Comparison of ENCODE assay signal across 8 mouse cellular contexts in genomic region chr8:93809686-93810027, GRCm38 (mm10). TPM values are rescaled to one million over a fixed set of nuclear protein-coding genes. Genes with fewer than 3 reads are reported as not detected.
A peak's percentile ranks its signal among the peaks of the same experiment; 100 is the strongest.
DNase-seq lines count a peak whose midpoint lies in the region; ATAC-seq and TF ChIP-seq lines count a peak whose summit lies in the region.

Gene Gnao1, plus strand, starts transcription at chr8:93809966.

- H3K9me3 ChIP-seq in limb, embryonic 13.5 days, result no peaks in the 10 kb centered on the region
- no peaks in the 10 kb centered on the region for H3K9me3 ChIP-seq in stomach, postnatal 0 days (ENCODE audit: control insufficient read depth, low read length)

- peak within 1 kb of the TSS; percentile 66 for H3K4me3 ChIP-seq in limb, embryonic 13.5 days
- H3K4me3 ChIP-seq in stomach, postnatal 0 days (ENCODE audit: low read depth, low read length), result peak within 1 kb of the TSS; percentile 55

- no peak for ATAC-seq in limb, embryonic 13.5 days (ENCODE audit: low FRiP score, low read depth)
- no peak for ATAC-seq in stomach, postnatal 0 days (ENCODE audit: low FRiP score, low TSS enrichment)

- no peak for TF ChIP-seq EP300 in stomach, postnatal 0 days (optimal IDR thresholded peaks at IDR 0.05)

- intact Hi-C loops in gastrocnemius, postnatal 36 days (cut with DNase I), result loop anchor here (5.0 to 10.0 kb wide), 2 partner anchors 95 to 147 kb away; no protein-coding TSS in a partner anchor
- intact Hi-C loops in heart, postnatal 36 days (cut with DNase I), result loop anchor here (2.0 to 5.0 kb wide), 2 partner anchors 123 to 203 kb away; partner anchors contain the start of gene Amfr

- peaks cover 59% of the 10 kb centered on the region for H3K27me3 ChIP-seq in limb, embryonic 13.5 days
- H3K27me3 ChIP-seq in stomach, postnatal 0 days (ENCODE audit: control insufficient read depth, insufficient read depth, low read length), result peaks cover 2% of the 10 kb centered on the region; the same call in 1 of the 2 replicates

- H3K9ac ChIP-seq in limb, embryonic 13.5 days, result peak within 1 kb of the TSS; percentile 72
- H3K9ac ChIP-seq in stomach, postnatal 0 days (ENCODE audit: low read length), result peak within 1 kb of the TSS; percentile 68

- H3K4me2 ChIP-seq in limb, embryonic 13.5 days (replicated peaks), result peak within 1 kb of the TSS; percentile 87
- peak within 1 kb of the TSS; percentile 83 for H3K4me2 ChIP-seq in stomach, postnatal 0 days (replicated peaks; ENCODE audit: low read depth)

- WGBS in limb, embryonic 13.5 days, result 13% methylated on average over 9 of the region's 9 CpGs
- 13% methylated on average over 9 of the region's 9 CpGs for whole genome bisulfite sequencing in stomach, postnatal 0 days

- DNase-seq in gastrocnemius, postnatal 10 days, result no peak
- DNase-seq in gastrocnemius, postnatal 36 days, result no peak
- no peak for DNase-seq in urinary bladder, adult 2 months (ENCODE audit: low spot score)
- no peak for DNase-seq in urinary bladder, postnatal 14 days (ENCODE audit: low spot score)
- no peak for DNase-seq in heart, postnatal 36 days
- no peak for DNase-seq in stomach, postnatal 0 days (ENCODE audit: low spot score)
- no peak for DNase-seq in retina, embryonic 14.5 days (ENCODE audit: low spot score)

- no peak for TF ChIP-seq CTCF in stomach, postnatal 0 days (IDR thresholded peaks at IDR 0.05; ENCODE audit: low read depth)

- no peaks in the 10 kb centered on the region for H3K36me3 ChIP-seq in limb, embryonic 13.5 days
- no peaks in the 10 kb centered on the region for H3K36me3 ChIP-seq in stomach, postnatal 0 days (ENCODE audit: control insufficient read depth, insufficient read depth, low read length)

- H3K4me1 ChIP-seq in limb, embryonic 13.5 days, result peaks cover 29% of the 10 kb centered on the region
- peaks cover 2% of the 10 kb centered on the region; the same call in 1 of the 2 replicates for H3K4me1 ChIP-seq in stomach, postnatal 0 days (replicated peaks; ENCODE audit: control insufficient read depth, insufficient read depth)

- no peak within 1 kb of the TSS for H3K27ac ChIP-seq in limb, embryonic 13.5 days
- H3K27ac ChIP-seq in stomach, postnatal 0 days (replicated peaks), result peak within 1 kb of the TSS; percentile 73

RNA-seq across cellular contexts. Expression of gene Gnao1, which starts in this region (rescaled TPM):
- total RNA-seq in gastrocnemius, postnatal 10 days (2021), result 10 to 100 TPM; 10.1 to 14.9 TPM
- 1 to 10 TPM; 7.0 to 9.8 TPM for total RNA-seq in gastrocnemius, postnatal 36 days (2021)
- 45.3 and 80.5 TPM in 2 replicates for polyA plus RNA-seq in urinary bladder, adult 2 months (2012; rRNA removed)
- total RNA-seq in heart, postnatal 36 days (2021), result 10 to 100 TPM; 26.6 to 27.0 TPM
- 2.8 and 4.3 TPM in 2 replicates for polyA plus RNA-seq in limb, embryonic 13.5 days (2015; fragmentation: Nextera tagmentation; extraction: Ambion mirVana)
- polyA plus RNA-seq in stomach, postnatal 0 days (2015; fragmentation: Nextera tagmentation; extraction: Ambion mirVana), result 7.2 and 9.5 TPM in 2 replicates
